Mouse (Mus musculus) myocyte (in vitro differentiated cells): Measurements from ENCODE around the gene Hsd17b11.

ENCODE experiments used
- CEBPB ChIP-seq: IDR thresholded peaks from 2 replicates; pipeline ENCODE4 v1.6.1; 2011; ENCODE audit warnings: mild to moderate bottlenecking, moderate library complexity; ENCODE audit not compliant: poor library complexity, insufficient read depth, severe bottlenecking
- E2F4 ChIP-seq: IDR thresholded peaks from one replicate; pipeline ENCODE4 v1.6.1; 2011; ENCODE audit warnings: mild to moderate bottlenecking, control low read depth, moderate library complexity; ENCODE audit not compliant: insufficient read depth
- MAX ChIP-seq: IDR thresholded peaks from one replicate; pipeline ENCODE4 v1.6.1; 2011; ENCODE audit warnings: low read depth, mild to moderate bottlenecking, control low read depth
- POLR2A ChIP-seq: IDR thresholded peaks from one replicate; pipeline ENCODE4 v1.6.1; 2011; ENCODE audit warnings: low read depth, mild to moderate bottlenecking, control low read depth, moderate library complexity; ENCODE audit not compliant: insufficient read length
- POLR2AphosphoS2 ChIP-seq: IDR thresholded peaks from one replicate; pipeline ENCODE4 v1.6.1; 2011; ENCODE audit warnings: low read depth, control low read depth; ENCODE audit not compliant: insufficient read length
- SRF ChIP-seq: IDR thresholded peaks from one replicate; pipeline ENCODE4 v1.6.1; 2011; ENCODE audit warnings: low read depth; ENCODE audit not compliant: control insufficient read depth, insufficient read length
- TCF12 ChIP-seq: IDR thresholded peaks from one replicate; pipeline ENCODE4 v1.6.1; 2011; ENCODE audit warnings: mild to moderate bottlenecking, control low read depth; ENCODE audit not compliant: poor library complexity, insufficient read depth, severe bottlenecking
- USF1 ChIP-seq: IDR thresholded peaks from one replicate; pipeline ENCODE4 v1.6.1; 2011; ENCODE audit warnings: low read depth, mild to moderate bottlenecking, control low read depth, moderate library complexity

DNA sequence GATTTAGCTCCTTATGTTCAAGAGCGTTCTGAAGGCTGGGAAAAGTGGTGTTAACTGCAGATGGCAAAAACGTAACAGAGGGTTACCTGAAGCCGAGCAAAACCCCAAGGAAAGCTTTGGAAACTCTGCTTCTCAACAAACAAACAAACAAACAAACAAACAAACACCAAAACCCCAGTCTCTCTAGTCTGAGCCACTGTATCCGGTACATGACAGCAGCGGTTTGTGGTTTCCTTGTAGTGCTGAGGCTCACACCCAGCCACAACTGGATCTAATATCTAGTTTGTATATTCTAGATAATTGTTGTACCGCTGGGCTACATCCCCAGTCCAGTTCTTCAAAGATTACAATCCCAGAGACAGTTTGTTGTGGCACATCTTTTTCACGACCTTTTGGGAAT, 46.0 kb downstream of the Hsd17b11 start:
- no peak for TF ChIP-seq CEBPB
- TF ChIP-seq POLR2A, result no peak
- no peak for TF ChIP-seq USF1
- TF ChIP-seq E2F4, result no peak
- no peak for TF ChIP-seq MAX
- no peak for TF ChIP-seq SRF
- no peak for TF ChIP-seq POLR2AphosphoS2
- TF ChIP-seq TCF12, result no peak
